Mouse (Mus musculus): ENCODE measurements around the gene Egfl8.

- TF ChIP-seq CTCF (IDR thresholded peaks at IDR 0.05; ENCODE audit: low read depth) (no peak), EP300 (IDR thresholded peaks at IDR 0.05; ENCODE audit: low read depth) (no peak; the same call in 1 of the 2 replicates)
Measured at GRCm38 (mm10) chr17:34646906-34647787, 31.4 kb upstream of the Egfl8 start, which contains the start of gene Atf6b.
